Mouse (Mus musculus) embryonic facial prominence, embryonic 10.5 days (tissue): ENCODE results near the gene Pde4b. TPM values are rescaled to one million over a fixed set of nuclear protein-coding genes. Genes with fewer than 3 reads are reported as not detected.

Source experiments
- DNase-seq: peaks from one replicate; pipeline ENCODE4 v3.0.0-alpha.2; 2017; ENCODE audit warnings: low spot score
- H3K27ac ChIP-seq: fragments of 300-500 bp; sonication (generic); replicated peaks from 2 replicates; pipeline ENCODE4 v1.5.1; 2016; ENCODE audit warnings: mild to moderate bottlenecking
- H3K27me3 ChIP-seq: fragments of 300-500 bp; sonication (generic); replicated peaks from 2 replicates; pipeline ENCODE4 v1.6.1; 2016; ENCODE audit warnings: low read depth, mild to moderate bottlenecking; ENCODE audit not compliant: poor library complexity, severe bottlenecking
- H3K36me3 ChIP-seq: fragments of 300-500 bp; sonication (generic); replicated peaks from 2 replicates; pipeline ENCODE4 v1.6.1; 2016; ENCODE audit warnings: mild to moderate bottlenecking, moderate library complexity
- H3K4me1 ChIP-seq: fragments of 300-500 bp; sonication (generic); 2 replicates; pipeline ENCODE4 v1.6.1; 2016
- H3K4me3 ChIP-seq: fragments of 300-500 bp; sonication (generic); 2 replicates; pipeline ENCODE4 v1.5.1; 2016; ENCODE audit warnings: mild to moderate bottlenecking, moderate library complexity
- H3K9me3 ChIP-seq: fragments of 300-500 bp; sonication (generic); 2 replicates; pipeline ENCODE4 v1.6.1; 2016; ENCODE audit warnings: mild to moderate bottlenecking
- WGBS: fragments of 180-500 bp; shearing (Covaris S2); methylation state at CpG from one replicate; pipeline ENCODE4 v1.1.7; 2016; 5-methylcytosine and 5-hydroxymethylcytosine counted together
- polyA plus RNA-seq: library from polyadenylated mRNA; unstranded; fragments of >200 nt; fragmentation: Nextera tagmentation; extraction: Ambion mirVana; gene quantifications from 2 replicates; pipeline ENCODE4 v1.2.1, GENCODE M21; 2016

The Pde4b gene
- polyA plus RNA-seq, 1 experiment from 2014 or later, result 8.2 TPM

DNA sequence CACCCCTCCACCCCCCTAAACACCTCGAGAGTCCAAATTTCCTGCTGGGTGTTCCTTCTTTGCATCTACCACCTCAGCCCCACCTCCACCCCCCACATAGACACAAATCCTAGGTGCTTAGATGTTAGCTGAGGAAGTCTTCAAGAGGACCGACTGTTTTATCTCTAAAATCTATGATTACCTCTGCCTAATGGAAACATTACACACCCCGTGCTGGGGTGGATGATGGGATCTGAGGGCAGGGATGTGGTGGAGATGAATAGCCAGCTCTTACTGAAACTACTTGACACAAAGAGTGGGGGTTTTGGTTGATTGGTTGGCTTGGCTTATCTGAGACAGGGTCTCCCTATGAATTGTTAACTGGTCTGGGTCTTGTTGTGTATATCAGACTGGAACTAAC, 471.0 kb downstream of the Pde4b start:
- H3K4me3 ChIP-seq, result no peak overlapping the region
- no peak overlapping the region for H3K27ac ChIP-seq
- H3K36me3 ChIP-seq, result no peaks in the 10 kb centered on the region
- no peak for DNase-seq
- H3K9me3 ChIP-seq, result no peaks in the 10 kb centered on the region
- H3K4me1 ChIP-seq, result no peaks in the 10 kb centered on the region
- WGBS, result 60% methylated on average over 3 of the region's 3 CpGs
- no peaks in the 10 kb centered on the region; the same call in 1 of the 2 replicates for H3K27me3 ChIP-seq

- 86% methylated on average over 12 of the region's 12 CpGs for WGBS
- Histone ChIP-seq H3K4me3 (no peak overlapping the region), H3K27me3 (no peaks in the 10 kb centered on the region), H3K9me3 (no peaks in the 10 kb centered on the region), H3K36me3 (no peaks in the 10 kb centered on the region), H3K4me1 (peaks cover 3% of the 10 kb centered on the region), H3K27ac (no peak overlapping the region)
- DNase-seq, result no peak
Measured at GRCm38 (mm10) chr4:102560676-102561280, 473.4 kb downstream of the Pde4b start.

DNA sequence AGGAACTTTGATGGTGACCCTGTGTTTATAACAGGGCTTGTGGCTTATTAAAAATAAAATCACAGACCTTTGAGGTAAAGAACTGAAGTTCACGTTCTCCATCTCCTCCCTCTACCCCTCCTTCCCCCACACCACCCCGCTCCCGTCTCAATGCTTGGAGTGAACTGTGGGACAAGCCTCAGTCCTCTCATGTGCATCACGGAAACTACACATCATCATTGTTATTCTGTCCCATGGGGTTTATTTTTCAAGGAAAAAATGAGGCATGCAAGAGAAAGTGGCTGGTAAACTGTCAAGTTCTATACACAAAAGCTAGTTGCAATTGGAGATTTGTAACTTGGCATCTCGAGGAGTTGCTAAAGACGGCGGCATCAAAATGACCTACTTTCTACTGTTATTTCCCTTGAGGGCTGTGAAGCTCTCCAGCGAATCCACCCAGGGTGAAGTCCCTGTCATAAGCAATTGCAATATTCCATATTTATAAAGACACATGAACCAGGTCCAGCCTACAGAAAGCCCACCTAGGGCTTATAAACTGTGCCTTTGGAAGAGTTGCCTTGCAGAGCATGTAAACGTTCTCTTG, 476.0 kb downstream of the Pde4b start:
- Histone ChIP-seq H3K27ac (no peak overlapping the region), H3K27me3 (peaks cover 3% of the 10 kb centered on the region; the same call in 1 of the 2 replicates), H3K9me3 (no peaks in the 10 kb centered on the region), H3K36me3 (no peaks in the 10 kb centered on the region), H3K4me1 (peaks cover 27% of the 10 kb centered on the region), H3K4me3 (no peak overlapping the region)
- no peak for DNase-seq
- 85% methylated on average over 9 of the region's 9 CpGs for WGBS

DNA sequence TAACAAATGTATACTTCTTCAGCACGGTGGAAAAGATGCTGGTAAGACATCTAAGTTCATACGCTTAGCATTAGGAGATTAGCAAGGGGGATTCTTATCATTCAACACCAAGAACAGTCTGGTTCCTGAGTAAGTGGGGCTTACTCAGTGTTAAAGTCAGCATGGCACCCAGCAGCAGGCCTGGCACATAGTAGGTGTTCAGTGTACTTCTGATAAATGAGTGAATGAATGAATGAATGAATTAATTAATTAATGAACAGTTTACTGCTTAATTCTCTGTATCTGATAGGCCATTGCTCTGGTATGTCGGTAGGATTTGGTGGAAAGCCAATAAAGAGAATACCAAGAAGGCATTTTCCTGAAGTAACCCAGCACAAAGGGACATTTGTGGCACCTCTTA, 476.9 kb downstream of the Pde4b start:
- Histone ChIP-seq H3K4me1 (peaks cover 37% of the 10 kb centered on the region), H3K27me3 (peaks cover 3% of the 10 kb centered on the region; the same call in 1 of the 2 replicates), H3K9me3 (no peaks in the 10 kb centered on the region), H3K36me3 (no peaks in the 10 kb centered on the region), H3K4me3 (no peak overlapping the region), H3K27ac (no peak overlapping the region)
- 90% methylated on average over 3 of the region's 3 CpGs for WGBS
- DNase-seq, result no peak

DNA sequence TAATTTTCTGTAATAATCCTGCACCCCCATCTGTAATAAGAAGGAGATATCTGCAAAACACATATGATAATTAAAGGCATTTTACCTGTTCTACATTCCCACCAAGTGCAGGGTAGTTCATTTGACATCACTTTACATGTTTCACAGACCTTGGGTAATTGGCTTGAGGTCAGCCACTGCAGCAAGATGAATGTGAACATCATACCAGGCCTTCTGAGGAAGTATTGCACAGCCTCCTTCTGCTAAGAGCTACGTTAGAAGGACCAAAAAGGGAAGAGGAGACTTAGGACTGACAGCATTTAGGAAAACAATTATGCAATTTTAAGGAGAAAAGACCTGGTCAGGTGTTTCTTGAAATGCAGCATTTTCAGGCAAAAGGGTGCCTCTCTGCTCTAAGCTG, 479.1 kb downstream of the Pde4b start:
- Histone ChIP-seq H3K27ac (no peak overlapping the region), H3K4me3 (no peak overlapping the region), H3K27me3 (peaks cover 3% of the 10 kb centered on the region; the same call in 1 of the 2 replicates), H3K9me3 (no peaks in the 10 kb centered on the region), H3K4me1 (peaks cover 53% of the 10 kb centered on the region), H3K36me3 (no peaks in the 10 kb centered on the region)
- 16% methylated on average over 1 of the region's 1 CpGs for WGBS
- no peak for DNase-seq

DNA sequence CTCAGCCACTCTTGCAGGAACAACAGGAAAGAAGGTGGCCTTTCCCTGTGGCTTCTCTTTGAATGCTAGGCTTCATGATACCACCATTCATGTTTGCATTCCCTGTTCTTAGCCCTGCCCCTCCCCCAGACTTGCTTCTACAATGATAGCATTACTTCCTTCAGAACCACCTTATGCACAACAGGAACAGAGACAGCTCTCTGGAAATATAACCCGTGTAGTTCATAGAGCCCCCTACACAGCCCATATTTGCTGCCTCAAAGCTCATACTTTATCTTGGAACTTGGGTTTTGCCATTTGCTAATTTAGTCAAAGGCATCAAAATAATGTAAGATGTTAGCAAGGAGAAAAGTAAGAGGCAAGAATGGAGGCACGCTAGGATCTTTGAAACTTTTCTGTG, 479.8 kb downstream of the Pde4b start:
- WGBS, result 39% methylated on average over 2 of the region's 2 CpGs
- no peaks in the 10 kb centered on the region for H3K36me3 ChIP-seq
- H3K4me3 ChIP-seq, result no peak overlapping the region
- H3K27me3 ChIP-seq, result peaks cover 10% of the 10 kb centered on the region
- H3K4me1 ChIP-seq, result peaks cover 60% of the 10 kb centered on the region
- H3K9me3 ChIP-seq, result no peaks in the 10 kb centered on the region
- no peak overlapping the region for H3K27ac ChIP-seq
- no peak for DNase-seq

GRCm38 (mm10) chr4:102567676-102568254, 480.4 kb downstream of the Pde4b start:
- Histone ChIP-seq H3K4me1 (peaks cover 66% of the 10 kb centered on the region), H3K9me3 (no peaks in the 10 kb centered on the region), H3K36me3 (no peaks in the 10 kb centered on the region), H3K27ac (no peak overlapping the region), H3K27me3 (peaks cover 17% of the 10 kb centered on the region), H3K4me3 (no peak overlapping the region)
- no peak for DNase-seq
- WGBS, result 16% methylated on average over 4 of the region's 4 CpGs

DNA sequence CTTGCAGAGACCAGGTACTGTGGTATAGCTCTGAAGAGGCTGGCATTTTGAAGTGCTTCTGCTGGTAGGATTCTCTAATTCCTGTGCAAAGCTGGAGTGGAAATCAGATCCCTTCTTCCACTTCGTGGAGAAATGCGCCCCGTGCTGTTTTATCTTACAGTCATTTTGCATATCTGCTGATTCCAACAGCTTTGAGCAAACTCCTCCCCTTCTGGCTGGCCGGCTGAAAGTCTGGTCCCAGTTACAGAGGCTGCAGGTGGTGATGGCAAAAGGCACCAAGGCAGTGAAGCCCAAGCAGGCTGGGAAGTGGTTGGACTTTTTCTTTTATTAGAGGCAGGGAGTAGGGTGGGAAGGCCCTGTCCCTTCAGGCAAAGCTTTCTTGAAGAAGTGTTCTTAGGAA, 481.2 kb downstream of the Pde4b start:
- H3K4me1 ChIP-seq, result peaks cover 66% of the 10 kb centered on the region
- DNase-seq, result peak; percentile 60
- no peaks in the 10 kb centered on the region for H3K36me3 ChIP-seq
- H3K4me3 ChIP-seq, result peak overlapping the region; percentile 25; the same call in 1 of the 2 replicates
- peak overlapping the region; percentile 72 for H3K27ac ChIP-seq
- WGBS, result 3% methylated on average over 4 of the region's 4 CpGs
- no peaks in the 10 kb centered on the region for H3K9me3 ChIP-seq
- H3K27me3 ChIP-seq, result peaks cover 21% of the 10 kb centered on the region

DNA sequence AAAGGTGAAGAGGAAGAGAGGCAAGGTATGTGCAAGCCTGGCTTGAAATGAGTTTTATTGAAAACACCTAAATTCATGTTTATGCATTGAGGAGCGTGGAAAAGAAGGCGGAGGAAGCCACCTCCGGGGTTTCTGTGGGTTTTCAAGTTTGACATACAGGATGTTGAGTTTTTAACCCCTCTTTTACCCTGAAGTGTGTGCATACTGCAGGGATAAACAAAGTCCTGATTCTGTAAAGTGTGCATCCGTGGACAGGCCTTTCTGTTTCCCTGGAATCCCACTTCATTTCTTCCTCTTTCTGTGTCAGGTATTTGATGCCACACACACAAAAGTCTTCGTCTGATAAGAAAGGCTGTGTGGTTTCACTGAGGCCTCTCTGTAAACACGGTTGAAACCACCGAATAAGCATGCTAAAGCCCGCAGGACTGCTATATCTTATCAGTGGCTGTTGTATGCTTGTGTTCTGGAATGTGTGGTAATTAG, 481.8 kb downstream of the Pde4b start:
- Histone ChIP-seq H3K4me1 (peaks cover 69% of the 10 kb centered on the region), H3K9me3 (no peaks in the 10 kb centered on the region), H3K4me3 (peak overlapping the region; percentile 25; the same call in 1 of the 2 replicates), H3K36me3 (no peaks in the 10 kb centered on the region), H3K27ac (peak overlapping the region; percentile 72), H3K27me3 (peaks cover 21% of the 10 kb centered on the region)
- DNase-seq, result no peak
- WGBS, result 21% methylated on average over 8 of the region's 8 CpGs

DNA sequence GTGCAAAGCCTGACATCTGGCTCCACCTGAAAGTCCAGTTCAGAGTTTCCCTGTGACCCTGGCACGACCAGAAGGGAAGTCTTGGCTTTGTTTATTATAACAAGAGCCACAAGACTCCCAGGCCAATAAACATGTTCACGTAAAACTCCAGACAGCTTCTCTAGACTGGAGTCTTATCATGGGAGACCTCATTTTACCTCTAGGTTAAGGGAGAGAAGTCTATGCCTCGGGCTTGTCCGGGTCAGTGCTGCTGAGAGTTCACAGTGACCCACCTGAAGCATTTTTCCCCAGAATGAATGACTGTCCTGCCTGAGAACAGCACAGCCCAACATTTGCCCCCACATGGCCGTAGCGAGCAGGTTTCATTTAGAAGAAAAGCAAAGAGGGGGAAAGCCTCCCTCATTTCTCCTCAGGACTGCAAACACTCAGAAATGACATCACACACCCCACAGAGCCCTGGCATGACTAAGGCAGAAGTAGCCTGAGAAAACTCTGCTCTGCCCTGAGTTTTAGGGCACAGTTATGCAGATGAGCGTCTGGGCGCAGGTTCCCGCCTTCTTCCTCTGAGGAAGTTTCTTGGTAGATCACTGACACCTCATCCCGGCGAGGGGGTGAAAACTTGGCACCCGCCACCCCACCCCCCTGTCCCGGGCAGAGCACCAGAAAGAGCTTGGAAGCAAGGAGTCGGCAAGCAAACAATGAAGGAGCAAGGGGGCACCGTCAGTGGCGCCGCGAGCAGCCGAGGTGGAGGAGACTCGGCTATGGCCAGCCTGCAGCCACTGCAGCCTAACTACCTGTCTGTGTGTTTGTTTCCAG, 482.8 kb downstream of the Pde4b start:
- H3K9me3 ChIP-seq, result no peaks in the 10 kb centered on the region
- peaks cover 73% of the 10 kb centered on the region for H3K4me1 ChIP-seq
- no peaks in the 10 kb centered on the region; the same call in 1 of the 2 replicates for H3K36me3 ChIP-seq
- under 1% methylated on average over 20 of the region's 20 CpGs for WGBS
- H3K4me3 ChIP-seq, result peak overlapping the region; percentile 71
- peak overlapping the region; percentile 88 for H3K27ac ChIP-seq
- DNase-seq, result peak; percentile 64
- peaks cover 21% of the 10 kb centered on the region for H3K27me3 ChIP-seq

DNA sequence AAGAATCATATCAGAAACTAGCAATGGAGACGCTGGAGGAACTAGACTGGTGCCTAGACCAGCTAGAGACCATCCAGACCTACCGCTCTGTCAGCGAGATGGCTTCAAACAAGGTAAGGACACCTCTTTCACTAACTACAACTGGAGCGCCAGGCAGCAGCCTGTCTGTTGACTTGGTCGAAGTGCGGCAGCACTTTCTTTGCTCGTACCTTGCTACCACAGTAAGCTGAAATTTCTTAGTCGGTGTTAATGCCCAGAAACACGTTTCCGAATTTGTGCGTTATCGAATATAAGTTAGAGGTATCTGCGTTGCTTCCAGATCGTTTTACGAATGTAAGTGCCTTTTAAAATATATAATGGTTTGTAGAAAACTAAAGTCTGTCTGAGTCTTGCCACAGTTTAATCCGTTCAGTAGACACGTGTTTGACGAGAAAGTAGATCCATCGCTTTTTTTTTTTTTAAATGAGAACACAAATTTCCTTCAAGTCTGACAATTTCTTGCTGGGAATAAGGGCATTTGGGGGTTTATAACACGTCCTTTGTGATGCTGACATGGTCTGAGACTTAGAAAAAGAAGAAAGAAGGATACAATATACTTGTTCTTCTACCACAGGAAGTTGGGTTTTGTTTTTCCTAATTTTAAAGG, 483.5 kb downstream of the Pde4b start:
- Histone ChIP-seq H3K36me3 (no peaks in the 10 kb centered on the region; the same call in 1 of the 2 replicates), H3K4me3 (peak overlapping the region; percentile 71), H3K9me3 (no peaks in the 10 kb centered on the region), H3K27ac (peak overlapping the region; percentile 88), H3K4me1 (peaks cover 68% of the 10 kb centered on the region), H3K27me3 (peaks cover 21% of the 10 kb centered on the region)
- 4% methylated on average over 20 of the region's 20 CpGs for WGBS
- no peak for DNase-seq

GRCm38 (mm10) chr4:102572031-102572430, 484.7 kb downstream of the Pde4b start:
- Histone ChIP-seq H3K4me1 (peaks cover 58% of the 10 kb centered on the region), H3K4me3 (peak overlapping the region; percentile 71), H3K27me3 (peaks cover 21% of the 10 kb centered on the region), H3K36me3 (no peaks in the 10 kb centered on the region; the same call in 1 of the 2 replicates), H3K9me3 (no peaks in the 10 kb centered on the region), H3K27ac (peak overlapping the region; percentile 51; the same call in 1 of the 2 replicates)
- 69% methylated on average over 6 of the region's 6 CpGs for WGBS
- DNase-seq, result no peak
